Mouse (Mus musculus): ENCODE results near the gene Bnip2.

- no peak for TF ChIP-seq CTCF (conservative IDR thresholded peaks at IDR 0.05; ENCODE audit: low read length)
- TF ChIP-seq POU5F1 (IDR thresholded peaks at IDR 0.05; ENCODE audit: borderline replicate concordance, low read length), result no peak
Observed at GRCm38 (mm10) chr9:70049416-70049783, 60.1 kb downstream of the Bnip2 start.
